Mouse (Mus musculus) limb, embryonic 14.5 days (tissue): ENCODE results near the gene Cops7a. TPM values are rescaled to one million over a fixed set of nuclear protein-coding genes. Genes with fewer than 3 reads are reported as not detected.

Experiments
- ATAC-seq: fragments of 200-750 bp; cut with Nextera tagmentation; 2 replicates; pipeline ENCODE4 v1.8.0; 2017; ENCODE audit warnings: low read depth, moderate number of reproducible peaks, moderate TSS enrichment; ENCODE audit not compliant: low FRiP score
- DNase-seq: peaks from one replicate; pipeline ENCODE4 v3.0.0-alpha.2; 2015; ENCODE audit warnings: low spot score
- H3K27ac ChIP-seq: fragments of 300-500 bp; sonication (generic); replicated peaks from 2 replicates; pipeline ENCODE4 v1.5.1; 2014; ENCODE audit warnings: low read depth, mild to moderate bottlenecking, low read length, moderate library complexity, mixed read lengths
- H3K27me3 ChIP-seq: fragments of 300-500 bp; sonication (generic); 2 replicates; pipeline ENCODE4 v1.6.1; 2014; ENCODE audit warnings: low read length, mixed read lengths; ENCODE audit not compliant: control insufficient read depth, insufficient read depth
- H3K36me3 ChIP-seq: fragments of 300-500 bp; sonication (generic); 2 replicates; pipeline ENCODE4 v1.6.1; 2014; ENCODE audit warnings: mild to moderate bottlenecking, low read length, moderate library complexity, mixed read lengths; ENCODE audit not compliant: control insufficient read depth, insufficient read depth
- H3K4me1 ChIP-seq: fragments of 300-500 bp; sonication (generic); 2 replicates; pipeline ENCODE4 v1.6.1; 2014; ENCODE audit warnings: antibody characterized with exemption, low read length, mixed read lengths; ENCODE audit not compliant: control insufficient read depth, insufficient read depth
- H3K4me2 ChIP-seq: fragments of 300-500 bp; sonication (generic); replicated peaks from 2 replicates; pipeline ENCODE4 v1.6.1; 2014; ENCODE audit warnings: low read depth, mild to moderate bottlenecking, low read length, moderate library complexity; ENCODE audit not compliant: severe bottlenecking
- H3K4me3 ChIP-seq: fragments of 300-500 bp; sonication (generic); replicated peaks from 2 replicates; pipeline ENCODE4 v1.5.1; 2014; ENCODE audit warnings: low read length
- H3K9ac ChIP-seq: fragments of 300-500 bp; sonication (generic); 2 replicates; pipeline ENCODE4 v1.6.1; 2014; ENCODE audit warnings: mild to moderate bottlenecking, low read depth, low read length, moderate library complexity; ENCODE audit not compliant: severe bottlenecking
- H3K9me3 ChIP-seq: fragments of 300-500 bp; sonication (generic); 2 replicates; pipeline ENCODE4 v1.6.1; 2016; ENCODE audit warnings: low read length; ENCODE audit not compliant: control insufficient read depth
- POLR2A ChIP-seq: fragments of 200-500 bp; IDR thresholded peaks from 2 replicates; pipeline ENCODE4 v1.8.0; 2012; ENCODE audit warnings: inconsistent platforms, mild to moderate bottlenecking, moderate library complexity, borderline replicate concordance; ENCODE audit not compliant: insufficient read depth, insufficient read length; ENCODE audit errors: extremely low read depth
- whole genome bisulfite sequencing: fragments of 180-500 bp; shearing (Covaris S2); extraction: QIAGEN DNeasy Blood & Tissue Kit; methylation state at CpG from one replicate; pipeline ENCODE4 v1.1.7; 2014; 5-methylcytosine and 5-hydroxymethylcytosine counted together
- polyA plus RNA-seq, 2 experiments: library from polyadenylated mRNA; depleted of rRNA in 1 of 2; stranded (reverse) in 1 of 2; unstranded in 1 of 2; fragments of >200 nt; fragmentation: Nextera tagmentation in 1 of 2; extraction: Ambion mirVana in 1 of 2; gene quantifications; 2 replicates each; pipeline versions ENCODE4 v1.2.1 to v1.2.3; 2012 to 2014

Cops7a gene
- polyA plus RNA-seq, 2 experiments: 137 to 215 TPM

- H3K36me3 ChIP-seq: no peaks in the 10 kb centered on the region
- no peak overlapping the region for H3K4me3 ChIP-seq
- TF ChIP-seq POLR2A: no peak
- H3K27me3 ChIP-seq: no peaks in the 10 kb centered on the region; the same call in 1 of the 2 replicates
- H3K4me1 ChIP-seq: peaks cover 3% of the 10 kb centered on the region
- no peak overlapping the region for H3K27ac ChIP-seq
- no peaks in the 10 kb centered on the region for H3K9me3 ChIP-seq
- no peak overlapping the region for H3K9ac ChIP-seq
- WGBS: 35% methylated on average over 3 of the region's 3 CpGs
- no peak for DNase-seq
- no peak overlapping the region for H3K4me2 ChIP-seq
- no peak for ATAC-seq
Observed at GRCm38 (mm10) chr6:125005086-125005485, 39.7 kb upstream of the Cops7a start.

DNA sequence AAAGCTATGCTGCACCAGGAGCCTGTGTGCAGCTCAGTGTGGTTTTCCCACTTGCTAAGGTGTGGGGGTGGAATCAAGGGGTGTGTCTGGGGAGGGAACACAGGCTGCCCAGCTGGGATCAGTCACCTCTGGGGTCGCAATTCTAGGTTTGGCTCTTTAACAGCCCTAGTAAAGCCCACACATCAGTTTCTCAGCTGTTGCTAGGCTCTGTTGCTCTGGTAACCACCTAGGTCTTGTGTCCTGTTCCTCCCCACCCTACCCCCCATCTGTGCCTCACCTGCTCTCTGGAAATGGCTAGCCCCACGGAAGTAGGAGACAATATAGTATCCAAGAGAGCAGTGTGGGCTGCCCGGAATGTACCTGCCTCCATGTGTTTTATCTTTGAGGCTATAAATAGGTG lies 38.4 kb upstream of the Cops7a start:
- H3K9me3 ChIP-seq: no peaks in the 10 kb centered on the region
- DNase-seq (no peak), ATAC-seq (no peak)
- 38% methylated on average over 3 of the region's 3 CpGs for WGBS
- peaks cover 13% of the 10 kb centered on the region for H3K27me3 ChIP-seq
- TF ChIP-seq POLR2A: no peak
- no peaks in the 10 kb centered on the region for H3K36me3 ChIP-seq
- H3K9ac ChIP-seq: no peak overlapping the region
- no peak overlapping the region for H3K27ac ChIP-seq
- H3K4me3 ChIP-seq: no peak overlapping the region
- no peak overlapping the region for H3K4me2 ChIP-seq
- H3K4me1 ChIP-seq: peaks cover 3% of the 10 kb centered on the region; the same call in 1 of the 2 replicates

DNA sequence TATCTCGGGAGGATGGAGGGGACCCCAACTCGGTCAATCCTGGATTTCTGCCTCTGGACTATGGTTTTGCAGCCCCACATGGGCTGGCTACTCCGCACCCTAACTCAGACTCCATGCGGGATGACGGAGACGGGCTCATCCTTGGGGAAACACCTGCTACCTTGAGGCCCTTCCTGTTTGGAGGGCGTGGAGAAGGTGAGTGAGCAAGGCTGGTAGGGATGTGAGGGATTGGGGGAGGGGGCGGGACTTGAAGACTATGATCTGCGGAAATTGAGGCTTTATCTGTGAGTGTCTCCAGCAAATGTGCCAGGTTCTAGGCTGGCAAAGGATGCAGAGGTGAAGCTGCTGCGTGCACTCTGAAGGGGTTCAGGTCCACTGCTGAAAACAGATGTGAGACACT lies 34.2 kb upstream of the Cops7a start:
- Histone ChIP-seq H3K36me3 (no peaks in the 10 kb centered on the region), H3K4me1 (peaks cover 7% of the 10 kb centered on the region), H3K27ac (no peak overlapping the region), H3K27me3 (peaks cover 38% of the 10 kb centered on the region), H3K4me3 (no peak overlapping the region), H3K9ac (no peak overlapping the region), H3K4me2 (no peak overlapping the region), H3K9me3 (no peaks in the 10 kb centered on the region)
- no peak for TF ChIP-seq POLR2A
- no peak for ATAC-seq
- 30% methylated on average over 10 of the region's 10 CpGs for WGBS
- DNase-seq: no peak

DNA sequence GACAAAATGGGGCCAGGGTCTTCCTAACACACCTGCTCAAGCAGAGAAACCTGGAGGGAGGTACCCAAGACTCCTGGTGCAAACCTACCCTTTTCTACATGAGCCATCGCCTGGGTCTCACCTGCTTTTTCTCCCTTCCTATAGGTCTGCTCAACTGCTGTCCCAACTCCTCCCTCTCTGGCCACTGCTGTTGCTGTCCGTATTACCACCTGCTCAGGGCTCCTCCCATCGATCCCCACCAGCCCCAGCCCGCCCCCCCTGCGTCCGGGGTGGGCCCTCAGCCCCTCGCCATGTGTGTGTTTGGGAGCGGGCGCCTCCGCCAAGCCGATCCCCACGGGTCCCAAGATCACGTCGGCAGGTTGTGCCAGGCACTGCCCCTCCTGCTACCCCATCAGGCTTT lies 33.8 kb upstream of the Cops7a start:
- no peak for ATAC-seq
- Histone ChIP-seq H3K4me3 (no peak overlapping the region), H3K27ac (no peak overlapping the region), H3K4me1 (peaks cover 7% of the 10 kb centered on the region), H3K27me3 (peaks cover 40% of the 10 kb centered on the region), H3K36me3 (no peaks in the 10 kb centered on the region), H3K9me3 (no peaks in the 10 kb centered on the region), H3K9ac (no peak overlapping the region), H3K4me2 (no peak overlapping the region)
- no peak for DNase-seq
- no peak for TF ChIP-seq POLR2A
- 37% methylated on average over 13 of the region's 14 CpGs for WGBS

- H3K9me3 ChIP-seq: no peaks in the 10 kb centered on the region
- no peak overlapping the region for H3K27ac ChIP-seq
- H3K4me2 ChIP-seq: peak overlapping the region; percentile 95
- peaks cover 44% of the 10 kb centered on the region for H3K27me3 ChIP-seq
- no peaks in the 10 kb centered on the region for H3K36me3 ChIP-seq
- H3K4me3 ChIP-seq: peak overlapping the region; percentile 66
- 5% methylated on average over 8 of the region's 8 CpGs for WGBS
- peaks cover 7% of the 10 kb centered on the region for H3K4me1 ChIP-seq
- ATAC-seq (no peak), DNase-seq (no peak)
- peak overlapping the region; percentile 70; the same call in 1 of the 2 replicates for H3K9ac ChIP-seq
- no peak for TF ChIP-seq POLR2A
Observed at GRCm38 (mm10) chr6:124998066-124998465, 32.7 kb upstream of the Cops7a start.
